Mouse (Mus musculus) CH12.LX (cell line): Measurements from ENCODE around the gene Proser2. TPM values are rescaled to one million over a fixed set of nuclear protein-coding genes. Genes with fewer than 3 reads are reported as not detected.

ENCODE experiments used
- DNase-seq: peaks from one replicate; pipeline ENCODE4 v3.0.0-alpha.2; 2013; ENCODE audit errors: extremely low read depth
- H3K27ac ChIP-seq: 2 replicates; pipeline ENCODE4 v1.5.1; 2012; ENCODE audit warnings: low read depth, mild to moderate bottlenecking, control low read depth, moderate library complexity; ENCODE audit not compliant: insufficient read depth
- H3K27me3 ChIP-seq: replicated peaks from 2 replicates; pipeline ENCODE3; 2012; ENCODE audit warnings: inconsistent platforms
- H3K36me3 ChIP-seq, 2 experiments: replicated peaks in 1 of 2; 2 replicates each; pipeline versions ENCODE3 to v1.6.1; 2012; ENCODE audit warnings: inconsistent platforms in 1 of 2, low read length in 1 of 2, mild to moderate bottlenecking in 1 of 2, mixed read lengths in 1 of 2, moderate library complexity in 1 of 2; ENCODE audit not compliant: control insufficient read depth in 1 of 2, insufficient read depth in 1 of 2
- H3K4me1 ChIP-seq, 2 experiments: 2 replicates each; pipeline ENCODE4 v1.6.1; 2012; ENCODE audit warnings: inconsistent platforms in 1 of 2, moderate library complexity in 1 of 2; ENCODE audit not compliant: insufficient read depth in 2 of 2, control insufficient read depth in 1 of 2
- H3K4me2 ChIP-seq: 2 replicates; pipeline ENCODE4 v1.6.1; 2012; ENCODE audit warnings: low read depth, mild to moderate bottlenecking, control low read depth; ENCODE audit not compliant: poor library complexity, insufficient read depth, severe bottlenecking
- H3K4me3 ChIP-seq, 3 experiments: fragments of 150-350 bp in 1 of 3; sonication (generic) in 1 of 3; replicated peaks in 1 of 3; 2 replicates each; pipeline versions ENCODE3 to v1.5.1; 2011 to 2012; ENCODE audit warnings: low read depth in 2 of 3, low read length in 2 of 3, mild to moderate bottlenecking in 2 of 3, moderate library complexity in 2 of 3, control low read depth in 1 of 3, improper control_type of control experiment in 1 of 3, inconsistent platforms in 1 of 3, mixed read lengths in 1 of 3; ENCODE audit not compliant: poor library complexity in 1 of 3
- H3K79me2 ChIP-seq: replicated peaks from 2 replicates; pipeline ENCODE4 v1.6.1; 2012; ENCODE audit warnings: mild to moderate bottlenecking, moderate library complexity; ENCODE audit not compliant: control insufficient read depth, poor library complexity, insufficient read depth, severe bottlenecking; ENCODE audit errors: extremely low read depth
- H3K9ac ChIP-seq: 2 replicates; pipeline ENCODE4 v1.6.1; 2012; ENCODE audit warnings: low read depth, mild to moderate bottlenecking, control low read depth, moderate library complexity; ENCODE audit not compliant: insufficient read depth
- H3K9me3 ChIP-seq: replicated peaks from 2 replicates; pipeline ENCODE3; 2012; ENCODE audit warnings: low read length, inconsistent platforms, mixed read lengths
- BHLHE40 ChIP-seq: IDR thresholded peaks from 2 replicates; pipeline ENCODE4 v1.6.1; 2011; ENCODE audit warnings: mild to moderate bottlenecking, low read depth, low read length, improper control_type of control experiment
- CHD1 ChIP-seq: IDR thresholded peaks from 2 replicates; pipeline ENCODE4 v1.6.1; 2012; ENCODE audit warnings: low read depth, low read length, improper control_type of control experiment, inconsistent platforms
- CHD2 ChIP-seq: IDR thresholded peaks from 2 replicates; pipeline ENCODE4 v1.6.1; 2011; ENCODE audit warnings: low read length, improper control_type of control experiment
- CTCF ChIP-seq, 2 experiments: IDR thresholded peaks in 1 of 2; conservative IDR thresholded peaks in 1 of 2; 2 replicates each; pipeline ENCODE4 v1.5.1; 2011 to 2012; ENCODE audit warnings: low read depth in 2 of 2, low read length in 2 of 2, improper control_type of control experiment in 1 of 2, inconsistent platforms in 1 of 2, mild to moderate bottlenecking in 1 of 2, moderate library complexity in 1 of 2
- E2F4 ChIP-seq: IDR thresholded peaks from 2 replicates; pipeline ENCODE4 v1.6.1; 2011; ENCODE audit warnings: low read depth, low read length, improper control_type of control experiment; ENCODE audit not compliant: insufficient replicate concordance
- ELF1 ChIP-seq: IDR thresholded peaks from 2 replicates; pipeline ENCODE4 v1.6.1; 2014; ENCODE audit warnings: low read depth, mild to moderate bottlenecking, inconsistent platforms, low read length, improper control_type of control experiment
- EP300 ChIP-seq: IDR thresholded peaks from 2 replicates; pipeline ENCODE4 v1.6.1; 2011; ENCODE audit warnings: low read length, improper control_type of control experiment
- ETS1 ChIP-seq: conservative IDR thresholded peaks from 2 replicates; pipeline ENCODE4 v1.6.1; 2012; ENCODE audit warnings: low read depth, mild to moderate bottlenecking, inconsistent platforms, low read length, improper control_type of control experiment, moderate library complexity
- GABPA ChIP-seq: IDR thresholded peaks from 2 replicates; pipeline ENCODE4 v1.6.1; 2012; ENCODE audit warnings: low read depth, low read length, improper control_type of control experiment, inconsistent platforms; ENCODE audit not compliant: insufficient replicate concordance
- HCFC1 ChIP-seq: IDR thresholded peaks from 2 replicates; pipeline ENCODE4 v1.6.1; 2012; ENCODE audit warnings: low read depth, mild to moderate bottlenecking, inconsistent platforms, low read length, improper control_type of control experiment
- IRF4 ChIP-seq: IDR thresholded peaks from 2 replicates; pipeline ENCODE4 v1.6.1; 2014; ENCODE audit warnings: low read depth, mild to moderate bottlenecking, inconsistent platforms, low read length, improper control_type of control experiment
- JUN ChIP-seq: IDR thresholded peaks from 2 replicates; pipeline ENCODE4 v1.6.1; 2011; ENCODE audit warnings: low read depth, mild to moderate bottlenecking, low read length, improper control_type of control experiment, moderate library complexity; ENCODE audit not compliant: insufficient read depth
- JUND ChIP-seq: conservative IDR thresholded peaks from 2 replicates; pipeline ENCODE4 v1.6.1; 2011; ENCODE audit warnings: low read depth, low read length, improper control_type of control experiment
- KAT2A ChIP-seq: IDR thresholded peaks from 2 replicates; pipeline ENCODE4 v1.6.1; 2012; ENCODE audit warnings: low read length, improper control_type of control experiment, inconsistent platforms; ENCODE audit not compliant: insufficient replicate concordance
- MAFK ChIP-seq: IDR thresholded peaks from 2 replicates; pipeline ENCODE4 v1.6.1; 2011; ENCODE audit warnings: low read length, improper control_type of control experiment; ENCODE audit not compliant: insufficient replicate concordance
- MAX ChIP-seq: IDR thresholded peaks from 2 replicates; pipeline ENCODE4 v1.6.1; 2011; ENCODE audit warnings: low read length, improper control_type of control experiment
- MAZ ChIP-seq: IDR thresholded peaks from 2 replicates; pipeline ENCODE4 v1.6.1; 2012; ENCODE audit warnings: low read depth, mild to moderate bottlenecking, inconsistent platforms, low read length, improper control_type of control experiment, moderate library complexity
- MEF2A ChIP-seq: IDR thresholded peaks from 2 replicates; pipeline ENCODE4 v1.6.1; 2014; ENCODE audit warnings: low read depth, mild to moderate bottlenecking, inconsistent platforms, low read length, improper control_type of control experiment, borderline replicate concordance
- MXI1 ChIP-seq: IDR thresholded peaks from 2 replicates; pipeline ENCODE4 v1.6.1; 2011; ENCODE audit warnings: mild to moderate bottlenecking, low read depth, low read length, improper control_type of control experiment
- MYC ChIP-seq: IDR thresholded peaks from 2 replicates; pipeline ENCODE4 v1.6.1; 2011; ENCODE audit warnings: low read depth, mild to moderate bottlenecking, improper control_type of control experiment, low read length
- NELFE ChIP-seq: IDR thresholded peaks from 2 replicates; pipeline ENCODE4 v1.6.1; 2011; ENCODE audit warnings: low read depth, low read length, improper control_type of control experiment
- NRF1 ChIP-seq: IDR thresholded peaks from 2 replicates; pipeline ENCODE4 v1.6.1; 2014; ENCODE audit warnings: low read depth, mild to moderate bottlenecking, inconsistent platforms, low read length, improper control_type of control experiment, moderate library complexity
- PAX5 ChIP-seq: IDR thresholded peaks from 2 replicates; pipeline ENCODE4 v1.6.1; 2012; ENCODE audit warnings: low read length, inconsistent platforms, mixed read lengths
- POLR2A ChIP-seq: IDR thresholded peaks from 2 replicates; pipeline ENCODE4 v1.6.1; 2011; ENCODE audit warnings: low read depth, mild to moderate bottlenecking, improper control_type of control experiment, low read length
- POLR2AphosphoS2 ChIP-seq: IDR thresholded peaks from 2 replicates; pipeline ENCODE4 v1.6.1; 2011; ENCODE audit warnings: low read depth, low read length, improper control_type of control experiment
- RAD21 ChIP-seq: IDR thresholded peaks from 2 replicates; pipeline ENCODE4 v1.6.1; 2011; ENCODE audit warnings: low read depth, mild to moderate bottlenecking, low read length, improper control_type of control experiment, moderate library complexity
- RCOR1 ChIP-seq: conservative IDR thresholded peaks from 2 replicates; pipeline ENCODE4 v1.6.1; 2012; ENCODE audit warnings: low read depth, mild to moderate bottlenecking, inconsistent platforms, low read length, improper control_type of control experiment
- SIN3A ChIP-seq: IDR thresholded peaks from 2 replicates; pipeline ENCODE4 v1.6.1; 2012; ENCODE audit warnings: low read length, improper control_type of control experiment, inconsistent platforms
- SMC3 ChIP-seq: IDR thresholded peaks from 2 replicates; pipeline ENCODE4 v1.6.1; 2011; ENCODE audit warnings: low read depth, low read length, improper control_type of control experiment
- TBP ChIP-seq: conservative IDR thresholded peaks from 2 replicates; pipeline ENCODE4 v1.6.1; 2011; ENCODE audit warnings: low read depth, low read length, improper control_type of control experiment
- TCF12 ChIP-seq: IDR thresholded peaks from 2 replicates; pipeline ENCODE4 v1.6.1; 2014; ENCODE audit warnings: low read depth, mild to moderate bottlenecking, inconsistent platforms, low read length, improper control_type of control experiment
- UBTF ChIP-seq: IDR thresholded peaks from 2 replicates; pipeline ENCODE4 v1.6.1; 2012; ENCODE audit warnings: low read depth, mild to moderate bottlenecking, inconsistent platforms, low read length, improper control_type of control experiment, moderate library complexity
- USF1 ChIP-seq: IDR thresholded peaks from 2 replicates; pipeline ENCODE4 v1.6.1; 2014; ENCODE audit warnings: low read depth, mild to moderate bottlenecking, inconsistent platforms, low read length, improper control_type of control experiment
- USF2 ChIP-seq: conservative IDR thresholded peaks from 2 replicates; pipeline ENCODE4 v1.6.1; 2011; ENCODE audit warnings: low read depth, low read length, improper control_type of control experiment
- ZC3H11A ChIP-seq: IDR thresholded peaks from 2 replicates; pipeline ENCODE4 v1.6.1; 2012; ENCODE audit warnings: low read depth, mild to moderate bottlenecking, inconsistent platforms, low read length, improper control_type of control experiment
- ZKSCAN1 ChIP-seq: IDR thresholded peaks from 2 replicates; pipeline ENCODE4 v1.6.1; 2012; ENCODE audit warnings: low read depth, inconsistent platforms, low read length, improper control_type of control experiment, borderline replicate concordance
- ZMIZ1 ChIP-seq: IDR thresholded peaks from 2 replicates; pipeline ENCODE4 v1.6.1; 2012; ENCODE audit warnings: low read depth, mild to moderate bottlenecking, inconsistent platforms, low read length, improper control_type of control experiment
- ZNF384 ChIP-seq: IDR thresholded peaks from 2 replicates; pipeline ENCODE4 v1.6.1; 2012; ENCODE audit warnings: low read depth, low read length, improper control_type of control experiment, inconsistent platforms
- dilution Hi-C: fragments of 300-500 bp; cut with MboI; formaldehyde crosslinking; loops from 2 replicates; pipeline ENCODE4 v1.14.3; 2020; ENCODE audit warnings: low sequenced_read_pairs; ENCODE audit not compliant: extremely low pct_unique_long_range_greater_than_20kb, extremely low pct_ligation_motif_present
- in situ Hi-C: fragments of 300-500 bp; cut with MboI; formaldehyde crosslinking; loops from 3 replicates; pipeline ENCODE4 v1.14.3; 2019; ENCODE audit warnings: low sequenced_read_pairs, low pct_ligation_motif_present, low pct_unique_long_range_greater_than_20kb, mixed read lengths
- polyA plus RNA-seq: library from polyadenylated mRNA; unstranded; fragments of >175 nt; gene quantifications from 2 replicates; pipeline ENCODE4 v1.2.1, GENCODE M21; 2012; ENCODE audit warnings: low read depth; ENCODE audit not compliant: insufficient read length
- total RNA-seq, 2 experiments: library from RNA; depleted of rRNA; stranded (reverse); fragments of 300-350 nt in 1 of 2; fragments of >200 nt in 1 of 2; gene quantifications; 2 replicates each; pipeline ENCODE4 v1.2.3; 2012 to 2014

Gene Proser2
- total and polyA plus RNA-seq, 3 experiments: 0.29 to 2.1 TPM; not detected in 1

DNA sequence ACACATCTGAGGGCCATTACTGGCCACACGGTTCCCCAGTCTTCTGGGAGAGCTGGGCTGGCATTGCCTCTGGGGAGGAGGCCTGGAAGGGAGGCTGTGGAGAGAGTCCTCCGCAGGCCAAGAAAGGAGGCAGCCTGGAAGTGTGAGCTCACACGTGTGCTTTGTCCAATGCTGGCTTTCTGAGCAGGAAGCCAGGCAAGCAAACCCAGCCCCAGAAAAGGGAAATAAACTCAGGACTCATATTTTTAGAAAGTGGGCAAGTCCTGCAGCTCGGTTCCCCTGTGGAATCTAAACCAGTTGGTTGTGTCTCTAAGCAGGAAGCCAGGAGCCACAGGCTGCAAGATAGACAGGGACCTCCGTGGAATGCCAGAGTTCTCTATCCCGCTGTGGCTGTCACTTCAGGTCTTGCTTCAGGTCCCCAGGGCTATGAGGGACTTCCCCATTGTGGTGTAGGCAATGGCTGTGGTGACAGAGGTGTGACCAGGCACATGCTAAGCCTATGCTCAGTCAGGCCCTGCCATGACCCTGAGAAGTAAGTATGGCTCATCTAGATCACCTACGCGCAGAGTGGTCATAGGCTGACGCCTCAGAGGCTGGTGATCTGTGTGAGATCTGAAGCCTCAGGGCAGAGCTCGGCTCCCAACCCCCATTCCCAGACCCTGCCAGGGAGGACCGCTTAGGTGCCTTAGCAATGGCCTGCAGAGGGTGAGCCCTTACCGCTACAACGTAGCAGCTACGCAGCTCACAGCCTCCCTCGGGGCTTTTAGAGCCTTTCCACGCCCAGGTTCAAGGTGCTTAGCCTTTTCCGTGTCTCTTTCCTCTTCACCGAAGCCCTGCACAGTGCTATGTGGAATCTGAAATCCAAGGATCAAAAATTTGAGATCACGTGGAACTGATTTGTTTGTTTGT lies 44.1 kb downstream of the Proser2 start:
- peaks cover 7 to 12% of the 10 kb centered on the region in 2 experiments; a peak in 3 of 4 replicates for H3K4me1 ChIP-seq

DNA sequence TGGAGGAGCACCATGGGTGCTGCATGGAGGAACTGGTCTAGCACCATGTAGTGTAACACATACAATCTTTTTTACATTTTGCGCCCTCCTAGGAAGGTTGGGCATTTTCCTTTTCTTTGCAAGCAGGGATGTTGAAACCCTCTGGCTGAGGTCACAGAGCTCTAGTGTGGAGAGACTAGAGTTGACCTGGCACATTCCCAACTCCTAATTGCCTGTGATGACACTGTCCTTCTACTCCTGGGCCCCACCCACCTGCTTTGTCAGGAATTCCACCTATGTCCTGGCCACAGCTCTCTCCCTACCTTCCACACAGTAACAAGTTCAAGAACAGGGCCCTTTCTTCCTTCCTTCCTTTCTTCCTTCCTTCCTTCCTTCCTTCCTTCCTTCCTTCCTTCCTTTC lies 46.3 kb downstream of the Proser2 start:
- no peak overlapping the region for H3K4me2 ChIP-seq
- H3K4me1 ChIP-seq: peaks cover 7 to 12% of the 10 kb centered on the region in 2 experiments; a peak in 3 of 4 replicates
- no peak overlapping the region for H3K9ac ChIP-seq
- dilution Hi-C loops (no loop called here), in situ Hi-C loops (no loop called here)
- no peaks in the 10 kb centered on the region for H3K79me2 ChIP-seq
- DNase-seq: no peak
- H3K9me3 ChIP-seq: no peaks in the 10 kb centered on the region
- no peak overlapping the region for H3K27ac ChIP-seq
- H3K27me3 ChIP-seq: peaks cover 51% of the 10 kb centered on the region
- no peak for TF ChIP-seq E2F4
- no peak for TF ChIP-seq BHLHE40
- TF ChIP-seq SIN3A: no peak
- TF ChIP-seq KAT2A: no peak
- TF ChIP-seq ELF1: no peak
- no peak for TF ChIP-seq RAD21
- TF ChIP-seq POLR2A: no peak
- no peak for TF ChIP-seq MAX
- no peak for TF ChIP-seq ZC3H11A
- no peak for TF ChIP-seq CHD1
- no peak for TF ChIP-seq HCFC1
- no peak for TF ChIP-seq RCOR1
- TF ChIP-seq MAZ: no peak
- TF ChIP-seq PAX5: no peak
- no peaks in the 10 kb centered on the region for H3K36me3 ChIP-seq
- no peak overlapping the region for H3K4me3 ChIP-seq

More for the DNA sequence above, 44.1 kb downstream of the Proser2 start:
- dilution Hi-C loops: no loop called here
- H3K36me3 ChIP-seq: no peaks in the 10 kb centered on the region
- H3K4me3 ChIP-seq: no peak overlapping the region
- H3K4me2 ChIP-seq: peak overlapping the region; percentile 41
- H3K27me3 ChIP-seq: peaks cover 49% of the 10 kb centered on the region
- H3K9me3 ChIP-seq: no peaks in the 10 kb centered on the region
- no peak overlapping the region for H3K9ac ChIP-seq
- DNase-seq: peak; percentile 85
- H3K27ac ChIP-seq: no peak overlapping the region
- no peak for TF ChIP-seq CHD2
- no peak for TF ChIP-seq RAD21
- TF ChIP-seq ETS1: peak; percentile 81
- no peak for TF ChIP-seq POLR2AphosphoS2
- TF ChIP-seq MAZ: no peak
- TF ChIP-seq SIN3A: 0 out of 2 replicates have a peak, but pooled peaks have one; percentile 27
- peak; percentile 84; the same call in 1 of the 2 replicates for TF ChIP-seq RCOR1
- 0 out of 2 replicates have a peak, but pooled peaks have one; percentile 51 for TF ChIP-seq MAFK
- TF ChIP-seq ZKSCAN1: no peak
- no peak for TF ChIP-seq GABPA
- no peak for TF ChIP-seq E2F4
- TF ChIP-seq ZC3H11A: no peak
- TF ChIP-seq ZNF384: no peak
- TF ChIP-seq JUND: no peak
- no peak for TF ChIP-seq SMC3
- no peak for TF ChIP-seq JUN
- no peak for TF ChIP-seq UBTF
- TF ChIP-seq TCF12: peak; percentile 69
- TF ChIP-seq ZMIZ1: no peak
- no peak for TF ChIP-seq USF2
- no peak for TF ChIP-seq POLR2A
- peak; percentile 38; the same call in 1 of the 2 replicates for TF ChIP-seq MXI1
- no peak for TF ChIP-seq ELF1
- TF ChIP-seq PAX5: no peak
- TF ChIP-seq NELFE: no peak
- peak; percentile 64 for TF ChIP-seq IRF4
- TF ChIP-seq NRF1: no peak
- no peak for TF ChIP-seq KAT2A
- no peak for TF ChIP-seq HCFC1
- peak; percentile 99 for TF ChIP-seq BHLHE40
- no peak for TF ChIP-seq TBP
- TF ChIP-seq MEF2A: peak; percentile 47; the same call in 1 of the 2 replicates
- no peak for TF ChIP-seq CTCF (conservative IDR thresholded peaks at IDR 0.05 in 1 of 2, IDR thresholded peaks at IDR 0.05 in 1 of 2; ENCODE audit: low read depth in 2 of 2, low read length in 2 of 2)
- TF ChIP-seq USF1: no peak
- peak; percentile 71 for TF ChIP-seq MAX
- TF ChIP-seq EP300: peak; percentile 54
- TF ChIP-seq CHD1: no peak
- TF ChIP-seq MYC: peak; percentile 82
- TF ChIP-seq, all 38 proteins: peak for 12
- H3K79me2 ChIP-seq: no peaks in the 10 kb centered on the region
- in situ Hi-C loops: no loop called here
